Mouse (Mus musculus): Measurements from ENCODE around the gene Rbpj. TPM values are rescaled to one million over a fixed set of nuclear protein-coding genes. Genes with fewer than 3 reads are reported as not detected.

Gene Rbpj
- polyA plus RNA-seq, 1 experiment from 2014 or later, result 25.9 TPM

DNA sequence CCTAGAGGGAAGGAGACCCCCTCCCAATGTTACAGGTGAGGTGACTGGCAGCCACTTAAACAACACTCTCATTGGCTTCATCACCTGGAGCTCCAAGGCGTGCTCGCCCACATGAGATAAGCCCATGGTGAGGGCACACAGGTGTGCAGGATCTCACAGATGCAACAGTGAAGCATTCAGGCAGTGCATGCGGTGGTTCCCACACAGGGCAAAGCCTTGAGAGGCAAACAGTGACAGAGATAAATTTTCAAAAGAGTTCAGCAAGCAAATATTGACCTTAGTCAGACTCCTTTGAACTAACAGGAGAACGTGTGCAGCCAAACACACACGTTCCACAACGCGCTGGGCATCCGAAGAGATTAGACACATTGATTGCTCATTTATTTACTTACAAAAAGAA, 210.7 kb downstream of the Rbpj start:
- no peak overlapping the region for H3K4me2 ChIP-seq (ENCODE audit: low read length)
- WGBS, result 77% methylated on average over 8 of the region's 8 CpGs

GRCm38 (mm10) chr5:53678036-53678767, 212.2 kb downstream of the Rbpj start:
- ATAC-seq (replicated peaks; ENCODE audit: low FRiP score, low read depth) (no peak), DNase-seq (ENCODE audit: low spot score) (no peak)
- no peak overlapping the region for H3K4me3 ChIP-seq (replicated peaks; ENCODE audit: low read depth, low read length)
- H3K4me1 ChIP-seq (replicated peaks; ENCODE audit: insufficient read depth, low read length), result no peaks in the 10 kb centered on the region
- H3K36me3 ChIP-seq (ENCODE audit: insufficient read depth, low read length), result no peaks in the 10 kb centered on the region
- no peaks in the 10 kb centered on the region for H3K27me3 ChIP-seq (ENCODE audit: insufficient read depth, low read length)
- H3K4me2 ChIP-seq (ENCODE audit: low read length), result no peak overlapping the region
- no peaks in the 10 kb centered on the region for H3K9me3 ChIP-seq (replicated peaks; ENCODE audit: low read length)
- no peak for TF ChIP-seq CTCF (IDR thresholded peaks at IDR 0.05; ENCODE audit: low read depth)
- 54% methylated on average over 13 of the region's 13 CpGs for WGBS
- H3K9ac ChIP-seq (ENCODE audit: low read depth, low read length), result no peak overlapping the region
- no peak overlapping the region for H3K27ac ChIP-seq

More for the DNA sequence above, 210.7 kb downstream of the Rbpj start:
- ATAC-seq (replicated peaks; ENCODE audit: low FRiP score, low read depth), result no peak
- Histone ChIP-seq H3K27me3 (ENCODE audit: insufficient read depth, low read length) (no peaks in the 10 kb centered on the region), H3K9me3 (replicated peaks; ENCODE audit: low read length) (no peaks in the 10 kb centered on the region), H3K9ac (ENCODE audit: low read depth, low read length) (no peak overlapping the region), H3K36me3 (ENCODE audit: insufficient read depth, low read length) (no peaks in the 10 kb centered on the region), H3K27ac (no peak overlapping the region), H3K4me1 (replicated peaks; ENCODE audit: insufficient read depth, low read length) (no peaks in the 10 kb centered on the region), H3K4me3 (replicated peaks; ENCODE audit: low read depth, low read length) (no peak overlapping the region)
- TF ChIP-seq CTCF (IDR thresholded peaks at IDR 0.05; ENCODE audit: low read depth), result no peak
- DNase-seq (ENCODE audit: low spot score), result no peak

DNA sequence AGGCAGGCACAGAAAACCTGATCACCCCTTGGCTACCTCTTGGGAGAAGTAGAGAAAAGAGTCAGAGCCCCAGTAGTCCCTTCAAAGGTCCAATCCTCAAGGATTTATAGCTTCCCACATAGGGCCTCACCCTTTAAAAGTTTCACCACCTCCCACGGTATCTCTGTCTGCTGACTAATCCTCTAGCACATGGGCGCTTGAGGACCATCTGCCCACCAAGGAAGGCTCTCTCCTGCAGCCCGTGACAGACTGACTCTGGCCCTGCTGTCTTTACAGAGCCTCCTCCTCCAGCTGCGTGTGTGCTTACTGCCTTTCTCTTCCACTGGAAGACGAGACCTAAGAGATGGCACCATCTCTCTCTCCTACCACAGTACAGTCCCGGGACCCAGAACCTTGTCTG, 213.7 kb downstream of the Rbpj start:
- no peak overlapping the region for H3K4me3 ChIP-seq (replicated peaks; ENCODE audit: low read depth, low read length)
- no peak overlapping the region for H3K9ac ChIP-seq (ENCODE audit: low read depth, low read length)
- H3K4me2 ChIP-seq (ENCODE audit: low read length), result no peak overlapping the region
- H3K36me3 ChIP-seq (ENCODE audit: insufficient read depth, low read length), result no peaks in the 10 kb centered on the region
- DNase-seq (ENCODE audit: low spot score), result no peak
- no peak for TF ChIP-seq CTCF (IDR thresholded peaks at IDR 0.05; ENCODE audit: low read depth)
- 34% methylated on average over 6 of the region's 6 CpGs for WGBS
- ATAC-seq (replicated peaks; ENCODE audit: low FRiP score, low read depth), result no peak
- H3K27ac ChIP-seq, result no peak overlapping the region
- no peaks in the 10 kb centered on the region for H3K9me3 ChIP-seq (replicated peaks; ENCODE audit: low read length)
- H3K4me1 ChIP-seq (replicated peaks; ENCODE audit: insufficient read depth, low read length), result no peaks in the 10 kb centered on the region
- no peaks in the 10 kb centered on the region for H3K27me3 ChIP-seq (ENCODE audit: insufficient read depth, low read length)

- H3K9me3 ChIP-seq (replicated peaks; ENCODE audit: low read length), result no peaks in the 10 kb centered on the region
- WGBS, result 77% methylated on average over 3 of the region's 3 CpGs
- H3K4me2 ChIP-seq (ENCODE audit: low read length), result no peak overlapping the region
- H3K27ac ChIP-seq, result no peak overlapping the region
- no peak overlapping the region for H3K9ac ChIP-seq (ENCODE audit: low read depth, low read length)
- no peaks in the 10 kb centered on the region for H3K4me1 ChIP-seq (replicated peaks; ENCODE audit: insufficient read depth, low read length)
- H3K36me3 ChIP-seq (ENCODE audit: insufficient read depth, low read length), result no peaks in the 10 kb centered on the region
- H3K4me3 ChIP-seq (replicated peaks; ENCODE audit: low read depth, low read length), result no peak overlapping the region
- no peak for TF ChIP-seq CTCF (IDR thresholded peaks at IDR 0.05; ENCODE audit: low read depth)
- no peak for ATAC-seq (replicated peaks; ENCODE audit: low FRiP score, low read depth)
- DNase-seq (ENCODE audit: low spot score), result no peak
- no peaks in the 10 kb centered on the region for H3K27me3 ChIP-seq (ENCODE audit: insufficient read depth, low read length)
Measured at GRCm38 (mm10) chr5:53683916-53684315, 218.0 kb downstream of the Rbpj start.

DNA sequence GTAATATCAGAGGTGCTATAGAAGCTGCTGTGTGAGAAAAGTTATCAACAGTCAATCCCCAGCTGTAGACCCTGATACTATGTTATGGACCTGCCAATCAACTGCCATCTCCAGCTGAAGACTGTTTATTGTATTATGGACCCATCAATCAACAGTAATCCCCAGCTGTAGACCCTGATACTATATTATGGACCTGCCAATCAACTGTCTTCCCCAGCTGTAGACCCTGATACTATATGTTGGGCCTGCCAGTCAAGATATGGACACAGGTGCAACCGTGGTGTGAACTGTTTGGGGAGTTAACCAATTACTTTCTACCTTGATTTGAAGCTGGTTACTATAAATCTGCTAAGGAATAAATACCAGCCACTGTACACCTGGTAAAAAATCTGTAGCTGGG, 218.5 kb downstream of the Rbpj start:
- no peak overlapping the region for H3K4me3 ChIP-seq (replicated peaks; ENCODE audit: low read depth, low read length)
- H3K27me3 ChIP-seq (ENCODE audit: insufficient read depth, low read length), result no peaks in the 10 kb centered on the region
- no peak overlapping the region for H3K27ac ChIP-seq
- H3K36me3 ChIP-seq (ENCODE audit: insufficient read depth, low read length), result no peaks in the 10 kb centered on the region
- no peak overlapping the region for H3K9ac ChIP-seq (ENCODE audit: low read depth, low read length)
- no peaks in the 10 kb centered on the region for H3K4me1 ChIP-seq (replicated peaks; ENCODE audit: insufficient read depth, low read length)
- H3K4me2 ChIP-seq (ENCODE audit: low read length), result no peak overlapping the region
- ATAC-seq (replicated peaks; ENCODE audit: low FRiP score, low read depth) (no peak), DNase-seq (ENCODE audit: low spot score) (no peak)
- WGBS, result 71% methylated on average over 1 of the region's 1 CpGs
- H3K9me3 ChIP-seq (replicated peaks; ENCODE audit: low read length), result no peaks in the 10 kb centered on the region
- TF ChIP-seq CTCF (IDR thresholded peaks at IDR 0.05; ENCODE audit: low read depth), result no peak

- no peaks in the 10 kb centered on the region for H3K4me1 ChIP-seq (replicated peaks; ENCODE audit: insufficient read depth, low read length)
- TF ChIP-seq CTCF (IDR thresholded peaks at IDR 0.05; ENCODE audit: low read depth), result no peak
- no peaks in the 10 kb centered on the region for H3K27me3 ChIP-seq (ENCODE audit: insufficient read depth, low read length)
- H3K9ac ChIP-seq (ENCODE audit: low read depth, low read length), result no peak overlapping the region
- H3K4me3 ChIP-seq (replicated peaks; ENCODE audit: low read depth, low read length), result no peak overlapping the region
- DNase-seq (ENCODE audit: low spot score) (no peak), ATAC-seq (replicated peaks; ENCODE audit: low FRiP score, low read depth) (no peak)
- H3K36me3 ChIP-seq (ENCODE audit: insufficient read depth, low read length), result no peaks in the 10 kb centered on the region
- 80% methylated on average over 4 of the region's 4 CpGs for WGBS
- no peak overlapping the region for H3K27ac ChIP-seq
- no peaks in the 10 kb centered on the region for H3K9me3 ChIP-seq (replicated peaks; ENCODE audit: low read length)
- H3K4me2 ChIP-seq (ENCODE audit: low read length), result no peak overlapping the region
Measured at GRCm38 (mm10) chr5:53685623-53686022, 219.7 kb downstream of the Rbpj start.

- ATAC-seq (replicated peaks; ENCODE audit: low FRiP score, low read depth) (no peak), DNase-seq (ENCODE audit: low spot score) (no peak)
- Histone ChIP-seq H3K4me2 (ENCODE audit: low read length) (no peak overlapping the region), H3K4me3 (replicated peaks; ENCODE audit: low read depth, low read length) (no peak overlapping the region), H3K27me3 (ENCODE audit: insufficient read depth, low read length) (no peaks in the 10 kb centered on the region), H3K4me1 (replicated peaks; ENCODE audit: insufficient read depth, low read length) (no peaks in the 10 kb centered on the region), H3K9me3 (replicated peaks; ENCODE audit: low read length) (no peaks in the 10 kb centered on the region), H3K27ac (no peak overlapping the region), H3K36me3 (ENCODE audit: insufficient read depth, low read length) (no peaks in the 10 kb centered on the region), H3K9ac (ENCODE audit: low read depth, low read length) (no peak overlapping the region)
- TF ChIP-seq CTCF (IDR thresholded peaks at IDR 0.05; ENCODE audit: low read depth), result no peak
- WGBS, result 79% methylated on average over 2 of the region's 2 CpGs
Measured at GRCm38 (mm10) chr5:53686379-53686778, 220.4 kb downstream of the Rbpj start.

All from kidney, postnatal 0 days (tissue).